Mouse (Mus musculus): ENCODE measurements around the gene D930048N14Rik.
"Not testable (repeated sequence)": the region's sequence is repeated elsewhere in the genome, so short reads cannot be mapped to it uniquely, and the experiment has no call there.

Gene D930048N14Rik

DNA sequence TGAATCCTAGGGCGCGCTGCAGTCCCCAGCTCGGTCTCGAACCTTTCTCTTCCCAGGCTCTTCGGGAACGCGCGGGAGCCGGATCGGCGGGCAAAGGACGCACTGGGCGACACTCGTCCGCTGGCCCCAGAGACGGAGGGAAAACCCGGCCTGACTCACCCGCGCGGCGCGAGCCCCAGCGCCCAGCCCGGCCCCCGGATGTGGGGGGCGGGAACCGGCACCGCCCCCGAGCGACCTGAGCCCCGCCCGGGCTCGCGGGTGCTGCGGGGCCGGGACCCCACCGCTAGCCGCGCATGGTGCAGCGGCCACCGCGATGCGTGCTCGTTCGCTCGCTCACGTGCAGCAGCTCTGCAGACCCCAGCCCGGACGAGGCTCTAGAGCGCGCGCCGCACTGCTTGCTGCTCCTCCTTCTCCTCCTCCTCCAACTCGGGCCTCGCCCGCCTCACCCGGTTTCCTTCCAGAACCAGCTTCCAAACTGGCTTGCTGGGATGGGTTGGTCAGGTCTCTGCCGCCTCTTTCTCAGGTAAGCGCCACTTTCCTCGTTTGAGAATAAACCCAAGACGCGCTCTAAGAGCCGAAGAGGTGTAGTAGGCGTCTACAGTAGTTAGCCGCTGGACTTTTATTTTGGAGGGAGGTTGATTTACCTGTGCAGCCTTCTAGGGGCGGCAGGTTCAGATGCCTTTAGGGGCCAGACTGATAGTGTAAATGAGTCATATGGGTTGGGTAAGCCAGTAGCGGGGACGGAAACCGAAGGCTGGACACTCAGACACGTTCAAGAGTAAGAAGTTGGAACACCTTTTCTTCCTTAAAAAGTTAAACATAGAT lies at the start of gene D930048N14Rik, which contains the start of gene N4bp3:
Gene D930048N14Rik, plus strand, starts transcription at position 264 of the 825 bp plus-strand sequence.
Gene N4bp3, minus strand, starts transcription at position 152 of the 825 bp plus-strand sequence.
- DNase-seq (ENCODE audit: low spot score in 2 of 2): peak; percentile 42 to 73

GRCm38 (mm10) chr11:51602253-51602652 lies 48.5 kb upstream of the D930048N14Rik start:
- no peak for DNase-seq (ENCODE audit: low spot score in 2 of 2)

- peak; percentile 82 to 91 for DNase-seq (ENCODE audit: low spot score in 2 of 2)
Observed at GRCm38 (mm10) chr11:51605602-51606446, 44.9 kb upstream of the D930048N14Rik start.

GRCm38 (mm10) chr11:51606447-51607095 lies 44.2 kb upstream of the D930048N14Rik start, which contains the start of gene Hnrnpab:
Gene Hnrnpab, minus strand, starts transcription at chr11:51606847.
- DNase-seq (ENCODE audit: low spot score in 2 of 2): peak; percentile 95

GRCm38 (mm10) chr11:51607096-51607738 lies 43.5 kb upstream of the D930048N14Rik start:
- DNase-seq (ENCODE audit: low spot score in 2 of 2): no peak

DNA sequence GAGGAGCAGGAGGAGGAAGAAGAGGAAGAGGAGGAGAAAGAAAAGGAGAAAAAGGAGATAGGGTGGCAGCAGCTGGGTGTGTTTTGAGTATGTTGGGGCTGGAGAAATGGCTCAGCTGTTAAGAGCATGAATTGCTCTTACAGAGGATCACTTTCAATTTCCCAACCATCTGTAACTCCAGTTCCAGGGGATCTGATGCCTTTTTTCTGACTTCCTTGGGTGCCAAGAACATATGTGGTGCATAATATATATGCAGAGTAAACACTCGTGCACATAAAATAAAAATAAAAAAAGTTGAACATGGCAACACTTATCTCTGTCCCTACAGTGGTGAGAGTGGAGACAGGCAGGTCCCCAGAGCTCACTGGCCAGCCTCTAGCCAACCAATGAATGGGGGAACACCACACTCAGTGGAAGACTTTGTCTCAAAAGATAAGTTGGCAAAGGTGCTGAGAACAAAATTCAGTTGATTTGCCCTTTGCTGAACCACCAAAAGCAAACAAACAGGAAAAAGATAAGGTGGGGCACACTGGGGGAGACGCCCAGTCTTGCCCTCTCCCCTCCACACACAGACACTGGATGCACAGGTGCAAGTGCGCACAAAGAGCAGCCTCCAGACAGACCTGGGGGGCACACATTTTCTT lies 41.4 kb upstream of the D930048N14Rik start:
- no peak for DNase-seq (ENCODE audit: low spot score in 2 of 2)

- not testable (repeated sequence) for DNase-seq (ENCODE audit: low spot score in 2 of 2)
Observed at GRCm38 (mm10) chr11:51609940-51610339, 40.8 kb upstream of the D930048N14Rik start.

- DNase-seq (ENCODE audit: low spot score in 2 of 2): no peak
Observed at GRCm38 (mm10) chr11:51614256-51614655, 36.5 kb upstream of the D930048N14Rik start.

GRCm38 (mm10) chr11:51615129-51615528 lies 35.6 kb upstream of the D930048N14Rik start:
- DNase-seq (ENCODE audit: low spot score in 2 of 2): no peak

- DNase-seq (ENCODE audit: low spot score in 2 of 2): peak; percentile 67 to 80
Observed at GRCm38 (mm10) chr11:51615601-51616000, 35.2 kb upstream of the D930048N14Rik start.

DNA sequence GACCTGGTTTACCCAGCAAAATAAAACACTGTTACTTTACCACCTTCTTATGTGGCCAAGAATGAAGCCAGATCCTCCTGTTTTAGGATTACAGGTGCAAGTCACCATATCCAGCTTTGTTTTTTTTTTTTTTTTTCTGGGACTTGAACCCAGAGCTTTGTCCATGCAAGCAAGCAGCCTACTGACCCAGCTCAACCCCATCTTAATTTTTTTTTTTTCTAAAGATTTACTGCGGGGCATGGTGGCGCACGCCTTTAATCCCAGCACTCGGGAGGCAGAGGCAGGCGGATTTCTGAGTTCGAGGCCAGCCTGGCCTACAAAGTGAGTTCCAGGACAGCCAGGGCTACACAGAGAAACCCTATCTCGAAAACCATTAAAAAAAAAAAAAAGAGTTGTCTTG lies 34.6 kb upstream of the D930048N14Rik start:
- not testable (repeated sequence) for DNase-seq (ENCODE audit: low spot score in 2 of 2)

GRCm38 (mm10) chr11:51617693-51618092 lies 33.1 kb upstream of the D930048N14Rik start:
- peak in 1 of 2 experiments; percentile 79 for DNase-seq (ENCODE audit: low spot score in 2 of 2)

DNA sequence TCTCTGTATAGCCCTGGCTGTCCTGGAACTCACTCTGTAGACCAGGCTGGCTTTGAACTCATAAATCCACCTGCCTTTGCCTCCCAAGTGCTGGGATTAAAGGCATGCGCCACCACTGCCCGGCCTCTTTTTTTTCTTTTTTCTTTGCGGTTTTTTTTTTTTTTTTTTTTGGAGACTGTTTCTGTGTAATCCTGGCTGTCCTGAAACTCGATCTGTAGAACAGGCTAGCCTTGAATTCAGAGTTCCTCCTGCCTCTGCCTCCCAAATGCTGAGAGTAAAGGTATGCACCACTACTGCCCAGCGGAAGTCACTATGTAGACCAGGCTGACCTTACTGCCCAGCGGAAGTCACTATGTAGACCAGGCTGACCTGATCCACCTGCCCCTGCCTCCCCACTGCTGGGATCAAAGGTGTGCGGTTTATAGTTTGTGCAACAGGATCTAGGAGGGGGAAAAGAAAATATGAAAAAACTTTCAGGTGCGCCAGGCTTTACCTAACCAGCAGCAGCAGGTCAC lies 31.8 kb upstream of the D930048N14Rik start:
- DNase-seq (ENCODE audit: low spot score in 2 of 2): no peak

- DNase-seq (ENCODE audit: low spot score in 2 of 2): peak; percentile 82 to 93
Observed at GRCm38 (mm10) chr11:51619409-51620060, 31.2 kb upstream of the D930048N14Rik start, which contains the start of gene Nhp2. Gene Nhp2, plus strand, starts transcription at chr11:51619735.

DNA sequence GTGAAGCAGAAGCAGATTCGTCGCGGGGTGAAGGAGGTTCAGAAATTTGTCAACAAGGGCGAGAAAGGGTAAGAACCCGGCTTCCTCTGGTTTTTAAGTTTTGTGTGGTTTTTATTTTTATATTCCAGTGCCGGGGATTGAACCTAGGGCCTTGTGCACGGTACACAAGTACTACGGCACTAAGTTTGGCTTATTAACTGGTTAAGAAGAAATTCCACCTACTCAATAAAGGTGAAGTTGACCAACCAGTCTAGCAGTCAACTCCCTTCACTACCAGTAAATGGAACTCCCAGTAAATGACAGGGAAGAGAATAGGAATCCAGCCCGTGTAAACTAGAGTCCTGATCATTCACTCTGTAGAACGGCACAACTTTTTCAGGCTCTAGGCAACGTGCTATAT lies 30.7 kb upstream of the D930048N14Rik start:
- no peak for DNase-seq (ENCODE audit: low spot score in 2 of 2)

GRCm38 (mm10) chr11:51621776-51622175 lies 29.0 kb upstream of the D930048N14Rik start:
- DNase-seq (ENCODE audit: low spot score in 2 of 2): no peak

- no peak for DNase-seq (ENCODE audit: low spot score in 2 of 2)
Observed at GRCm38 (mm10) chr11:51622971-51623491, 27.7 kb upstream of the D930048N14Rik start.

DNA sequence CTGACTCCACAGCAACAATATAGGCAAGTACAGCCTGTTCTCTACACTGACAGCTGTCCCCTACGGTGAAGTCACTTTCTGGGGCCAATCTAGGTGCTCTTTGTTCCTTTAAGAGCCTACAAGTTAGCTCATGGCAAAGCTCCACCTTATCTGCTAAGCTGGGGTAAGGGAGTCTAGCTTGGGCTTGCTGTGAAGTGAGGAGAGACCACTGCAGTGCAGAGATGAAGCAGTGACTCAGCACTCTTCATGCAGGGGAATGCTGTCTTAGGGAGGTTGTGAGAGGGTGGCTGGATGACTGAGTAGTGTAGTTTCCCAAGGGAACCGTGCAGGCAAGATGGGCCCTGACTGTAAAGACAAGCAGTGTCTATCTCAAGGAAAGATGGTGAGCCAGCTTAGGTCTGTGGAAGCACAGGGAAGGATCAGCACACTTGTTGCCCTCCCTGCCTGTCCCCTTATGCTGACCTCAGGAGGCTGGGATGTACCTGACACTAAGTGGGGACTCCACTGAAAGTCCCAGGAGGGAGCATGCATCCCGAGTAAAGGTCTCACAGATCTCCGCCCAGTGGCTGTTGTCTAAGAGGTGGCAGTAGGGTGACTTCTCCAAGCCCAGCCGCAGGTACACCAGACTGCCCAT lies 25.4 kb upstream of the D930048N14Rik start:
- no peak for DNase-seq (ENCODE audit: low spot score in 2 of 2)

- DNase-seq (ENCODE audit: low spot score in 2 of 2): no peak
Observed at GRCm38 (mm10) chr11:51627425-51627824, 23.3 kb upstream of the D930048N14Rik start.

Measured in spleen, postnatal 10 days (tissue).